ENCODE assay signal across 22 mouse cellular contexts in the genomic region with DNA sequence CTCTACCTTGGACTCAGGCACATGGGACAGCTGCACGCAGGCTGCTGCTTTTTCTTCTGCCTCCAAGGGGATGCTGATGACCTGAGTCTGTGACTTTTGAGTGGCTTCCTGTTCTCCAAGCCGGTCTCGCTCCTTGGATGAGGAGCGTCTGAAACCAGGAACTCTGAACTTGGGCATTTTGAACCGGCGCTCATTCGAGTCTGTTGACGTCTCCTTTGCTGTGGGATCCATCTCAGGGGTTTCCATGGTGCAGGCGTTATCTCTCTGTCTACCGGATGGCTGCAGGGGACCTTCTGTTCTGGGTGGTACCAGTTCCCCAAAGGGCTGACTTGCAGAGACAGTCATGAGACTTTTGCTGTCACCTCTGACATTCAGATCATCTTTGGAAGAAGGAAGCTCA. TPM values are rescaled to one million over a fixed set of nuclear protein-coding genes. Genes with fewer than 3 reads are reported as not detected.
DNase-seq lines count a peak whose midpoint lies in the region.
"Had no signal": no experiment of that assay in that cellular context is flagged by ENCODE, and none has a peak within 500 bp of the region (broad histone marks: within the 10 kb centered on the region; RNA-seq: fewer than 3 reads in every experiment).

No protein-coding gene starts in this region.

- no peak overlapping the region for H3K27ac ChIP-seq in heart, embryonic 10.5 days
- H3K27ac ChIP-seq: embryonic facial prominence, embryonic 13.5 days; embryonic facial prominence, embryonic 15.5 days; forebrain, embryonic 10.5 days had no signal

- H3K9me3 ChIP-seq in heart, embryonic 10.5 days: no peaks in the 10 kb centered on the region
- H3K9me3 ChIP-seq: embryonic facial prominence, embryonic 15.5 days had no signal

- peak; percentile 1 for DNase-seq in gastrocnemius, postnatal 14 days
- DNase-seq in gastrocnemius, postnatal 4 days (ENCODE audit: low spot score in 2 of 2): no peak
- DNase-seq in heart, embryonic 10.5 days (ENCODE audit: low spot score): peak; percentile 70
- no peak for DNase-seq in heart, postnatal 36 days
- DNase-seq in urinary bladder, postnatal 10 days (ENCODE audit: low spot score): peak; percentile 2
- no peak for DNase-seq in urinary bladder, postnatal 36 days (ENCODE audit: low spot score in 2 of 2)
- DNase-seq: adrenal gland, adult 2 months; adrenal gland, postnatal 10 days; adrenal gland, postnatal 25 days; cerebellum, adult 11 months; cerebellum, adult 18-20 months; cerebellum, adult 8-10 months; cerebellum, adult 9-11 months; cerebellum, postnatal 14 days; cerebellum, postnatal 36 days; embryo, embryonic 11 days had no signal

- peaks cover 17% of the 10 kb centered on the region for H3K4me1 ChIP-seq in heart, embryonic 10.5 days
- H3K4me1 ChIP-seq: embryonic facial prominence, embryonic 15.5 days; forebrain, embryonic 10.5 days had no signal

- intact Hi-C loops in gastrocnemius, postnatal 14 days (cut with DNase I; ENCODE audit: low total_unique reads): no loop called here
- intact Hi-C loops in heart, postnatal 36 days (cut with DNase I): no loop called here

- 84% methylated on average over 10 of the region's 10 CpGs for WGBS in heart, embryonic 10.5 days

- H3K4me3 ChIP-seq in heart, embryonic 10.5 days: no peak overlapping the region
- H3K4me3 ChIP-seq: embryonic facial prominence, embryonic 13.5 days; embryonic facial prominence, embryonic 15.5 days; erythroblast, embryonic 14.5 days; forebrain, embryonic 10.5 days had no signal

- peaks cover 10% of the 10 kb centered on the region for H3K27me3 ChIP-seq in heart, embryonic 10.5 days (ENCODE audit: insufficient read depth, poor library complexity, severe bottlenecking)
- H3K27me3 ChIP-seq: embryonic facial prominence, embryonic 13.5 days; embryonic facial prominence, embryonic 15.5 days had no signal

- no peaks in the 10 kb centered on the region for H3K36me3 ChIP-seq in heart, embryonic 10.5 days
- H3K36me3 ChIP-seq: embryonic facial prominence, embryonic 13.5 days; embryonic facial prominence, embryonic 15.5 days; forebrain, embryonic 10.5 days had no signal

RNA-seq across cellular contexts. Expression of a gene that starts 14.0 kb away (rescaled TPM):
- total RNA-seq in gastrocnemius, postnatal 14 days (2021): 1 to 10 TPM; 3.2 to 4.1 TPM
- total RNA-seq in gastrocnemius, postnatal 4 days (2021): 10 to 100 TPM; 12.5 TPM
- polyA plus RNA-seq in heart, embryonic 10.5 days (2016; fragmentation: Nextera tagmentation; extraction: Ambion mirVana): 0.57 and 2.9 TPM in 2 replicates
- 1 to 10 TPM; 6.1 to 8.9 TPM for total RNA-seq in heart, postnatal 36 days (2021)
- polyA plus RNA-seq: C2C12 had no signal

RNA-seq across cellular contexts. Expression of a gene that starts 28.0 kb away (rescaled TPM):
- total RNA-seq in gastrocnemius, postnatal 14 days (2021): 10 to 100 TPM in 1 of 2 experiments, 1 to 10 TPM in 1; 7.8 to 11.3 TPM
- total RNA-seq in gastrocnemius, postnatal 4 days (2021): 10 to 100 TPM; 26.7 to 32.1 TPM
- 0.53 and 0.71 TPM in 2 replicates for polyA plus RNA-seq in heart, embryonic 10.5 days (2016; fragmentation: Nextera tagmentation; extraction: Ambion mirVana)
- total RNA-seq in heart, postnatal 36 days (2021): 10 to 100 TPM; 14.1 to 20.2 TPM
- total RNA-seq: common myeloid progenitor, adult 5-6 weeks had no signal

RNA-seq across cellular contexts. Expression of a gene that starts 34.3 kb away (rescaled TPM):
- under 1 TPM; 0.62 to 0.73 TPM for total RNA-seq in gastrocnemius, postnatal 14 days (2021)
- 1 to 10 TPM in 1 of 2 experiments, under 1 TPM in 1; 0.96 to 1.4 TPM for total RNA-seq in gastrocnemius, postnatal 4 days (2021)
- 13.0 and 14.9 TPM in 2 replicates for polyA plus RNA-seq in heart, embryonic 10.5 days (2016; fragmentation: Nextera tagmentation; extraction: Ambion mirVana)
- 1 to 10 TPM; 1.6 to 2.9 TPM for total RNA-seq in heart, postnatal 36 days (2021)
- polyA plus RNA-seq: erythroblast, embryonic 14.5 days had no signal

RNA-seq across cellular contexts. Expression of a gene that starts 54.2 kb away (rescaled TPM):
- total RNA-seq in gastrocnemius, postnatal 14 days (2021): 10 to 100 TPM; 10.9 to 14.4 TPM
- 10 to 100 TPM; 10.2 to 11.4 TPM for total RNA-seq in gastrocnemius, postnatal 4 days (2021)
- polyA plus RNA-seq in heart, embryonic 10.5 days (2016; fragmentation: Nextera tagmentation; extraction: Ambion mirVana): 3.9 and 6.6 TPM in 2 replicates
- total RNA-seq in heart, postnatal 36 days (2021): 10 to 100 TPM in 1 of 2 experiments, 1 to 10 TPM in 1; 9.2 to 11.3 TPM

RNA-seq across cellular contexts. Expression of a gene that starts 54.7 kb away (rescaled TPM):
- 1 to 10 TPM; 4.3 to 5.8 TPM for total RNA-seq in gastrocnemius, postnatal 14 days (2021)
- total RNA-seq in gastrocnemius, postnatal 4 days (2021): 10 to 100 TPM; 17.1 to 20.6 TPM
- 66.5 and 98.2 TPM in 2 replicates for polyA plus RNA-seq in heart, embryonic 10.5 days (2016; fragmentation: Nextera tagmentation; extraction: Ambion mirVana)
- total RNA-seq in heart, postnatal 36 days (2021): 1 to 10 TPM; 6.1 to 6.6 TPM

Comparison
In these comparisons a context has a peak if more than half of its experiments do, and no peak if none do; other contexts are left out.
1. DNase-seq: peak in gastrocnemius, postnatal 14 days (single experiment), heart, embryonic 10.5 days (single experiment) and urinary bladder, postnatal 10 days (single experiment); none in gastrocnemius, postnatal 4 days (0 of 2), heart, postnatal 36 days (0 of 2) and urinary bladder, postnatal 36 days (0 of 2).